Mouse (Mus musculus) regulatory T cell (primary cell): Measurements from ENCODE around the gene Sfswap.
"Not testable (repeated sequence)": the region's sequence is repeated elsewhere in the genome, so short reads cannot be mapped to it uniquely, and the experiment has no call there.

Experiments
- in situ Hi-C: fragments of 300-600 bp; cut with MboI, MseI; formaldehyde crosslinking; loops from one replicate; pipeline ENCODE4 v1.15.1; 2025; ENCODE audit warnings: high pct_unique_total_duplicates

The Sfswap gene

DNA sequence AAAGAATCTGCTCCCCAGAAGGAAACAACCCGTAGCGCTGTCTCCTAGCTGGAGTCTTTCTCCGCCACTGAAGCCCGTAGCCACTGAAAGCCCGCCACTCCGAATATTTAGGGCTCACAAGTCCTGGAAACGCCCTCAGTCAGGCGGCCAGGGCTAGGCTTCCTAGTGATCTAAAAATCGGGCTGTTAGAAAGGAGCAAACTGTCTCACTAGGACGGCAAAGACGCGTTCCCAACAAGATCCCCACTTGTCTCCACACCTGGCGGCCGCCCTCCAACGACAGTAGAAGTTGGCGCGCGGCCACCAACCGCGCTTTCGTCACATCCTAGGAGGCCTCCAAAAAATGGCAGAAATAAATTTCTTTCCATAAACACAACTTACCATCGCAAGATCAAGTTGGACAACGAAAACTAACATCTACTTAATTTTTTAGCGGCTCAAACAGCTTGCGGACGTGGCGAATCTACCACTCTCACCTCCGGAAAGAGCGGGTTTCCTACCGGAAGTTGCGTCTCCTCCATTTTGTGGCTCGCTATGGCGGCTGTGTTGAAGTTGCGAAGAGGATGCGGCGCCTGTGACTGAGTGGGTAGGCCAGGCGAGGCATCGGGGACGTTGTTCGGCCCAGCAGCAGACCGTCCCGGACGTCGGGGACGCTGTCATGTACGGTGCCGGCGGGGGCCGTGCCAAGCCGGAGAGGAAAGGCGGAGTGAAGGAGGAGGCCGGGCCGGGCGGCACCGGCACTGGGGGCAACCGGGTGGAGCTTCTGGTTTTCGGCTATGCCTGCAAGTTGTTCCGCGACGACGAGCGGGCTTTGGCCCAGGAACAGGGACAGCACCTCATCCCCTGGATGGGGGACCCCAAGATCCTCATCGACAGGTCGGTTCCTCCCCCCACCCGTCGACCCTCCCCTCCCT is at the start of gene Sfswap:
Gene Sfswap (plus strand): TSS at position 500 of the 913 bp plus-strand sequence.
- in situ Hi-C loops = loop anchor here (5.0 kb wide), 1 partner anchor 86 kb away; no protein-coding TSS in a partner anchor

DNA sequence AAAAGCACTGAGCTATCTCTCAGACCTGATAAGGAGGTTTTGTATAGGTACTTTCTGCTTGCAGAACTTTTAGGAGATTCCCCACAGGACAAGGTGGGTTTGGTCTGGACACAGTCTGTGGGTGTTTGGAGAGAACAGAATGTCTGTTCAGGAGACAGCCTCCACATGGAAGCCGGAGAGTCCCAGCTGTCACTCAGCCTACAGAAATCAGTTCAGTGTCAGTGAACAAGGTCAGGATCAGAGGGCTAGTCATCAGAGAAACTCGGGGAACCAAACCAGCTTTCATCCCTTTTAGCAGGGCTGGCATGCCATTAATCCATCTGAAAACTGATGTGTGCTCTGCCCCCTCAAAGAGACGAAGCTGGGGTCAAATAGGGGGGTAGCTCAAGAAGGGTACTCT is 48.5 kb upstream of the Sfswap start:
- in situ Hi-C loops = no loop called here

DNA sequence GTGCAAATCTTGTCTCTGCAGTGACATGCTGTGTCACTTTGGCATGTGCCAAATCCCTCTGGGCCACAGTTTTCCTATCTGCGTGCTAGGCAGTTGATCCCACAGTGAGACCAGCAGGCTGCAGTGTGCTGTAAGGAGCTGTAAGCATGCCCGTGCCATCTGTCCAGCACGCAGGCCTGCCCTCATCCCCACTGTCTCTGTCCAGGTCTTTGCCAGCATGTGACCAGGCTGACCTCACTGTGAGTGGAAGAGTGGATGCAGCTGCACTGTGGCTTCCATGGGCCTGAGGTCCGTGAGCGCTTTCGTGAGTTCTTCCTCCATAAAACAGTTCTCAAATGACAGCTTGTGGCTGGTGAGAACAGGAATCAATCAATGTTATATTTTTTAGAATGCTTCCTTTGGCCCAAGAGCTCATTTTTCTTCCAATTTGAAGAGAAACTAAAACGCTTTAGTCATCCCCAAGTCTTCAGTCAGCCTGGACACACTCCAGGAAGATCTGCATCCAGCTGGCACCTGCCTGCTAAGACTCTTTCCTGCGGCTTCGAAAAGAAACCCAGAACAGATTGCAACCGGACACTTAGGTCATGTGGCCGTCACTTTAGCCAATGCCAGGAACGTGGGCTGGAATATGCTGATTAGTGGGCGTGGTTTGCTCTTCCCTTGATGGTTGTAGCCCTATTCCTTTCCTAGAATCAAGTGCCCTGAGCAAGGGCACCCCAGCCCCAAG is 46.1 kb upstream of the Sfswap start:
- in situ Hi-C loops = no loop called here

- in situ Hi-C loops = no loop called here
Observed at GRCm38 (mm10) chr5:129455529-129455896, 45.5 kb upstream of the Sfswap start.

DNA sequence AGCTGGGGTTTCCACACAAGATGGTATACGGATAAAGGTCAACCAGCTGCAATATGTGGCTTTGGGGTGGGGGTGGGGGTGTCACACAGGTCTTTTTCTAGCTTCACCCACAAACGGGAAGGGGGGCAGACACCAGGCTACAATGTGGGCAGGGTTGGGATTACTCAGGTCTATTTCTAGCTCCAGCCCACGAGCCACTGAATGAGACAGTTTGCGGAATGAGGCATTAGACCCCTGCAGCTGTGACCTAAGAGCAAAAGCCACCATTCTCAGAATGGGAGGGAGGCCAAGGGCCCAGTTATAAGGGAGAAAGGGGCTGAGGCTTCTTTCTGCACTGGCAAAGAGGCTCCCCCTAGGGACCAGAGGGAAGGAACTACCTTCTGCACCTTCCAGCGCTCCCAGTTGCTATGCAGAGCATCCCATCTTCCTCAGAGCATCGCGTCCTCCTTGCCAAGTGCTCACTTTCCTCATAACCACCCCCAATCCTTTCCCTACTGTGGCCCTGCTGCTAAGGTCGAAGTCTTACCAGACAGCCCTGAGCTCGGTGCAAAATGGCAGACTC is 44.4 kb upstream of the Sfswap start:
- in situ Hi-C loops = no loop called here

DNA sequence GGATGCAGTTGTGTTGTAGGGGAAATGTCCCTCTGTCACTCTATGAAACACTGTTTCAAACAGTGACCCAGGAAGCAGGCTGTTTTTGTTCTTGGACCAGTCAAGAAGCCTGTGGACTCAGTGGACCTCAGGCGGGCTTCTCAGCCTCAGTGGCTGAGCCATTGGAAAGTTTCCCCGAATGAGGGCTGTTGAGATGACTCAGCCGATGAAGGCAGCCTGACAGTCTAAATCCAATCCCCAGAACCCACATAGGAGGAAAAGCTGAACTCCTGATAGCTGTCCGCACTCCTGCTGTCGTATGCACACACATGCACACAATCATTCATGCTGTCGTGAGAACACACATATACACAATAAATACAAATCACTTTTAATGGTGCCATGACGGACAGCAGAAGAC is 42.9 kb upstream of the Sfswap start:
- in situ Hi-C loops = no loop called here

DNA sequence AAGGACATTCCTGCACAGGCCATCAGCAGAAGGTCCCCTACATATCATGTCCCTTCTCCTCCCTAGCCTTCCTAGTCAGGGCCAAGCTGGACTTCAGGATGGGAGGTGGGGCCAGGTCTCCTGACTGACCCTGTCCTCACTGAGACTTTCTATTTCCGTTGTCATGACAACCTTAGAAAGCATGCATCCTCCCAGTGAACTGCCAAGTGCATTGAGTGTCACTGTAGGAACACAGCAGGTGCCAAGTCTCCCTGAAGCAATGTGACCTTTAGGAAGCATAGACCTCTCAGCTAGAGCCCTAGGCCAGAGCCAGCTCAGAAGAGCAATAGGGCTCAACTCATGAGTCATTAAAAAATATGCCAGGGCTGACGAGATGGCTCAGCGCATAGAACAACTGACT is 42.5 kb upstream of the Sfswap start:
- in situ Hi-C loops = no loop called here

DNA sequence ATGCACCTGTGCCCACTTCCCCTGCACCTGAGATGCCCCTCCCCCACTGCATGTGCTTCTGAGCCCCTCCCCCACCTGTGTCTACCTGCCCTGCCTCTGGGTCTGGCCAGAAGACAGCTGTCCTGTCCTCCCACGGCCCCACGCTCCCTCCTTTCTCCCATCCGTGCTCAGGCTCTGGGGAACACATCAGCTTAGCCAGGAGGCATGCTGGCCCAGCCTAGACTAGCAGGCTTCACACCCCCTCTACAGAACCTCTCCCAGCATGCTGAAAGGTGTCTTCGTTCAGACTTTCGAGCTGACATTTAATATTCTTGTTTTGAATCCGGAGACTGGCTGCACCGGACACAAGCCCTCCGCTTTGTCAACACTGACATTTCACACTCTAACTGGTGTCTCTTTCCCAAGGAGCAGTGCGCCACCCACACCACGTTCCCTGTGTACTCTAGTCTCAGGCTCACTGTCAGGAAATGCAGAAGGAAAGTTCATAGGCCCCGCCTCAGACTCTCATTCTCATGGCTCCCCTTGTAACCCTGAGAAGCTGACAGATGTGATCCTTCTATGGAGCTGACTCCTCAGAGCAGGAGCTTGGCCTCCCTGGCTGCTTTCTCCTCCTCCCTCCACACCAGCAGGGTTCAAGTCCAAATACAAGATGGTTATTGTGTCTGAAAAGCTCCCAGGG is 40.1 kb upstream of the Sfswap start:
- in situ Hi-C loops = no loop called here

- in situ Hi-C loops = not testable (repeated sequence)
Observed at GRCm38 (mm10) chr5:129463648-129464047, 37.4 kb upstream of the Sfswap start.

GRCm38 (mm10) chr5:129465788-129466187 is 35.2 kb upstream of the Sfswap start:
- in situ Hi-C loops = no loop called here

- in situ Hi-C loops = loop anchor here (5.0 to 25.0 kb wide), 2 partner anchors 83 to 787 kb away; partner anchors contain the start of genes Sbds and Tyw1
Observed at GRCm38 (mm10) chr5:129475532-129476045, 25.4 kb upstream of the Sfswap start.

DNA sequence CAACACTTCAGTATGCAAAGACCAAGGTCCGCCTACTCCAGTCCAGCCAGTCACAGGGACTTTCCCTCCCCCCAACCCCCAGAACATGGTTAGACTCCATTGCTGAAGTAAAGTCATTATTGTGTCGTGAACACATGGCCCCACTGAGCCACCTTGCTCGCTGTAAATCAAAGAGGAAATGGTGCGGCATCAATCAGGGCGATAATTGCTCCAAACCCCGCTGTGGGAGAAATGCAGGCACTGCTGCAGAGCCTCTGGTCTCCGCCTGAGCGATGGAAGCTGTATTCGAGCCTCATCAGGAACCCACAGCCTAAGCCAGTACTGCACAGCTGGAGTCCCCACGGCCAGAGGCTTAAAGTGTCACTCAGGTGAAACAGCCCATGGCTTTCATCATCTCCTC is 11.1 kb upstream of the Sfswap start:
- in situ Hi-C loops = loop anchor here (25.0 kb wide), 1 partner anchor 772 kb away; the partner anchor contains the start of genes Sbds and Tyw1

GRCm38 (mm10) chr5:129501671-129502070 is 650 bp downstream of the Sfswap start:
- in situ Hi-C loops = loop anchor here (5.0 kb wide), 1 partner anchor 86 kb away; no protein-coding TSS in a partner anchor

- in situ Hi-C loops = loop anchor here (5.0 kb wide), 2 partner anchors 345 to 495 kb away; no protein-coding TSS in a partner anchor
Observed at GRCm38 (mm10) chr5:129506886-129507285, 5.9 kb downstream of the Sfswap start.

DNA sequence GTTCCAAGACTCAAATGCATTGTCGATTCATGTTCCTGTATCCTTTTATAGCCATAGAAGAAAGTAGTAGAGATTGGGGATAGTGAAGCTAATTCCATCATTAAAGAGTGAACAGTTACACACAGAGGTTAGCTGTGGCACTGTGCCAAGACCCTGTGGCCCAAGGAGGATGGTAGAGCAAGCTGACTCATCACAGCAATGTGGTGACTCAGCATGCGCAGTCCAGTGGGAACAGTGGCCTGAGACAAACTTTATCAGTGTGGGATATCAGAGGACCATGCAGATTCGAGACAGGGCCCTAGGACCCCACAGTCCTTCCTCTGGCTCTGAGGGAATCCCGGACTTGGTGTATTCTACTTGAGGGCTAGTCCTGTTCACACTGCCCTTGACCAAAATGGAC is 17.2 kb downstream of the Sfswap start:
- in situ Hi-C loops = no loop called here

- in situ Hi-C loops = no loop called here
Observed at GRCm38 (mm10) chr5:129518786-129519185, 17.8 kb downstream of the Sfswap start.

GRCm38 (mm10) chr5:129519591-129519990 is 18.6 kb downstream of the Sfswap start:
- in situ Hi-C loops = no loop called here

- in situ Hi-C loops = no loop called here
Observed at GRCm38 (mm10) chr5:129521501-129521900, 20.5 kb downstream of the Sfswap start.

- in situ Hi-C loops = no loop called here
Observed at GRCm38 (mm10) chr5:129521913-129522312, 20.9 kb downstream of the Sfswap start.

GRCm38 (mm10) chr5:129523166-129523565 is 22.1 kb downstream of the Sfswap start:
- in situ Hi-C loops = no loop called here

- in situ Hi-C loops = no loop called here
Observed at GRCm38 (mm10) chr5:129524751-129525150, 23.7 kb downstream of the Sfswap start.
